Mouse (Mus musculus) liver (tissue): ENCODE measurements at regions not wholly inside any gene's neighbourhood (a gene's known extent, or its start where the extent isn't known, plus 50 kb on each side); places are given as distances from the start of the nearest gene placed in this dataset.

Experiments
- DNase-seq: peaks from one replicate; pipeline ENCODE4 v3.0.0-alpha.2; 2020; ENCODE audit warnings: mixed read lengths

- no peak for DNase-seq
Observed at GRCm38 (mm10) chr9:41668741-41669140, 455.4 kb downstream of the Sorl1 start.

DNA sequence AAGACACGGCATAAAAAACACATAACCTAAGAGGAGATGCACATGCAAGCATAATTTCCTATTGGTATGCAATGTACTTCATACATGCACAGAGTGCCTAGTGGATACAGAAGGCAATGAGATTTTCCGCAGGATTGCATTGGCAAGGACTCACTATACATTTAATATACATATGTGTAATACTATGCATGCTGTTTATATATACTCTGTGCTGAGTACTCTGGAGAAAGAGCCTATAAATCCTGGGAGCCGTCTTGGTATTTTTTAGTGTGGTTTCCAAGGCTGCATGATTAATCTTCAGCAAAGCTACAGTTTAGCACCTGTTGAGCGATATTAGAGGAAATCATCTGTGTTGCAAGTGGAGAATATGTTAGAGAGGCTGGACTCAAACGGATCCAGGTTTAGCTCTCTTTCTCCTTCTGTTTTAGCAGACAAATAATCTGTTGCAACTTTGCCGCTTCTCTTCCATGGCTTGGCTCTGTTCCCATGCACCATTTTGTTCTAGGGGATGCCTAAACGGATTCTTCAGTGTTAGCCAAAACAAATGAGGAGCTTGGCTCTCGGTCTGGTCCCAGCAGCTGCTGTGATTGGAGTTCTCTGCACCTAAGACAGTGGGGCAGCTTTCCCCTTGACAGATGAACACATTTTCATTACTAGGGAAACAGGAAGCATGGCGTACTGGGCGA is 459.0 kb downstream of the Sorl1 start:
- DNase-seq, result no peak

DNA sequence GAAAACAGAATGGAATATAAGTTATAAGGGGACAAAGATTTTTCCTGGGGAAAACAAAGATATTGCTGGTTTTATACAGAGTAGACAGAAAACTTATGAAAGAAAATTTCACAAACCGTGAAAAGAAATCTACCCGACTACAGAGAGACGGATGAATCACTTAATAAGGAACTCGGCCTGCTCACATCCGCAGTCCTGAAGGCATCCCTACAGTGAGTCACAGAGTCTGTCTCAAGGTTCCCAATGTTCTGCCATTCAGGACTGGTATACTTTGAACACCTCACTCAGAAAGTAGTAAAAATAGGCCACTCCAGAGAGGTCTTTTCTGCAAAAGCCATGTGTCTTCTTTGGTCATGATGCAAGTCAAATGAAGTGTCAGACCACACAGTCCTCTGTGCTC is 463.5 kb downstream of the Sorl1 start:
- DNase-seq, result no peak

- DNase-seq, result no peak
Observed at GRCm38 (mm10) chr9:41660011-41660410, 464.1 kb downstream of the Sorl1 start.

- no peak for DNase-seq
Observed at GRCm38 (mm10) chr9:41631564-41632205, 470.2 kb upstream of the Ubash3b start.

DNA sequence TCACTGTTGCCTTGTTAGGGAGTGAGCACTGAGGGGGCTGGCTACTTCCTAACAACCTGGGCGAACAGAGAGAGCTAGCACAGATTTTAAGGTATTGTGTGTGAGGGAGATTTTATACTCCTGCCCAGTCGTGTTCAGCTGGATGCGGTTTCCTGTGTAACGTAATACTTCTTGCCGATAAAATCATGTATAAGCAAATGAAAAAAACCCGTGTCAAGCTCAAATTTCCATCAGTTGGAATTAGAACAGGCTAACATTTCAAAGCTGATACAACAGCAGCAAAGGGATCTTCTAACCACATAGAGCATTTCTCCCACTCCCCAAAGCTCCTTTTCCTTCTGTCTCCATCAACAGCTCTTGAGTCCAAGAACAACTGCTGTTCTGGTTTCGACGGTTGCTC is 459.8 kb upstream of the Ubash3b start:
- no peak for DNase-seq

GRCm38 (mm10) chr9:41614002-41614401 is 452.5 kb upstream of the Ubash3b start:
- no peak for DNase-seq

DNA sequence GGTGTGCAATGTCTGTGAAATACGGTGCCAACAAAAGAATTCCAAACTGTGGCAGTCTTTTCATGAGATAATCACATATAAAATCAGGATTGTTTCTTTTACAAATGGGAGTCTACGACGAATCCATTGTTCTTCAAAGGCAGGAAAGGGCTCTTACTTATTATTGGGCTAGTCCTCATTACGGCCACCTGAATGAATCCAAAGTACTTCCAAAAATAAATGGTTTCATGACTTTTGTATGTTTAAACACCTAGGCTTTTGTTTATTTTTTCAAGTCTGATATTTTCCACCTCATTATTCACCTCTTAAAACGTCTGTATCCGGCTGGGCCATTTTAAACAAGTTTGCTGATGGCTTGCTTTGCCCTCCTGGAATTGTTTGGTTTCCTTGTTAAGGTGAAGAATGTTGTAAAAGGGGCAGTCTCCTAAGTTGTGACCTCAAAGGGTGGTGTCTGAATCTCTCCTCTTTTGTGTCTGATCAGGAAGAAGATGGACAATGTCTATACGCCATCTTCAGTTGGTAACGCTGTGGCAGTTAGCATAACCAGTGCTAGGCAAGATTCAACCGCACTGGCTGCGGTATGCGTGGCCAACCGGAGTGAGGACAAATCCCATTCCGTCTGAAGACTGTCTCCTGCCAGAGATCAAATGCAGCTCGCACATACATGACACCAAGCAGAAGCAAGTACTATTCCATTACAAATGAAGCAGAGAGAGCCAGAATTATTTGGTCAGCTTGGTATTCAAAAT is 451.5 kb upstream of the Ubash3b start:
- no peak for DNase-seq

GRCm38 (mm10) chr9:41612452-41612795 is 450.9 kb upstream of the Ubash3b start:
- DNase-seq, result no peak

DNA sequence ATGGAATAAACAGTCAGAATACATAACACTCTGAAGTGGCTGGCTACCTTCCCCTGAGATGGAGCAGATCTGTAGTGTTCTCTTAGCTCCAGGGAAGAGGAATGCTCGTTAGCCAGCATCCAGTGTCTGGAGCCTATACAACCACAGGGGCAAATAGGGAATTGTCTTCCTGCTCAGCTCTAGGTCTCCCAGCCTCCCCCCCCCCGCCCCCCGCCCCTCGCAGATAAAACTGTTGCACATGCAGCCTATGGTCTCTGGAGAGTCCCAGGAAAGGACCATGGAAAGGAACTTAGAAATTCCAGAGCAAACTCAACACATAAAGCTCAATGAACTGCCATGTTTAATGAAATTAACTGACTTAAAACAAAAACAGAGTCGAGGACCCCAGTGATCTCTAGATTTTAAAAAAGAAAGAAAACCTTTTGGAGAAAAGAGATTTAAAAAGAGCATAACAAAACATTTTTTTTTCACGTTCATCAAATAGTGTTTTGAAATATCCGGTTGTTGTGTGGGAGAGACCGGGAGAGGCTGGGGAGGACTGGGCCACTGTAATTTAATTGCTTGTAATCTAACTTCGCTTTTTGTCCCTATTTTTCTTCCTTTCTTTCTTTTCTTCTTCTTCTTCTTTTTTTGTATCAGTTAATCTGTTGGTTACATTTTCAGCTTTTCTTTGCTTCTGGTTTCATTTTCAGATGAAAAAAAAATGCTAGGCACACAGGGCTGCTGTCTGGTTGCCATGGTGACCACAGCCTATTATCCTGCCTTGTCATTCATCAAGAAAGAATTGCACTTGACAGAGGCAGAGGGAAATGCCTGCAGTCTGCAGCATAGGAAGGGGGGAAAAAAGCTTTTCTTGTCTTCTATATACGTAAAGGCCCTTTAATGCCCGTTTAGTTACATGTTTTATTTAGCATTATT is 450.3 kb upstream of the Ubash3b start:
- peak; percentile 30 for DNase-seq

GRCm38 (mm10) chr9:41610347-41610746 is 448.9 kb upstream of the Ubash3b start:
- DNase-seq, result no peak

- no peak for DNase-seq
Observed at GRCm38 (mm10) chr9:41606136-41606535, 444.6 kb upstream of the Ubash3b start.

DNA sequence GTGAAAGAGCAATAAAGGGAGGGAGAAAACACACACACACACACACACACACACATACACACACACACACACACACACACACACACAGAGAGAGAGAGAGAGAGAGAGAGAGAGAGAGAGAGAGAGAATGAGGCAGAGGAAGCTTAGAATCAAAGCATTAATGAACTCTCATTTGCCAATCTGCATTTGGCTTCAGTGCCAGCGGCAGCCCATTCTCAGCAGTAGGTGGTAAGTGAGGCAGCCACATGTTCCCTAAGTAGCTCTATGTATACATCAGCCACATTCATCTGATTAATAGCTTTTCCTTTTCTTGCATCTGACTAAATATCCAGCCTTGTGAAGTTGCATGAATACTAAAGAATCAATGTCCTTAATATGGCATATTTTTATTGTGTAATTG is 443.4 kb upstream of the Ubash3b start:
- DNase-seq, result no peak

DNA sequence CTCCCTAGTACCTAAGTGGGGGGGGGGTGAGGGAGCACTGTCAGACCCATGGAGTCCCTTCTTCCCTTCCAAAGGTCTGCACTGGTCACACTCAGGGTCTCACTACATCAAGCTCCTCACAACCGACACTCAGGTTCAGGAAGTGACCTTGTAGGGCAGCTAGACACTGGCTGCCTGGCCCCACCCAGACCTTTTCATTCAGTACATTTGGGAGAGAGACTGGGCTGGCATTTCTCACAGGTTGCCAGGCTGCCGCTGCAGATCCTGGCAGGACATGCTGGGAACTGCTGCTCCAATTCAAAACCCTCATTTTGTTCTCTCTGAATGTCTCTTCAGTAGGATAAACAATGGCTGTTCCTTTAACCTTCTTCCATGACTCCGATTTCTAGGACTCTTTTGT is 439.3 kb upstream of the Ubash3b start:
- no peak for DNase-seq

DNA sequence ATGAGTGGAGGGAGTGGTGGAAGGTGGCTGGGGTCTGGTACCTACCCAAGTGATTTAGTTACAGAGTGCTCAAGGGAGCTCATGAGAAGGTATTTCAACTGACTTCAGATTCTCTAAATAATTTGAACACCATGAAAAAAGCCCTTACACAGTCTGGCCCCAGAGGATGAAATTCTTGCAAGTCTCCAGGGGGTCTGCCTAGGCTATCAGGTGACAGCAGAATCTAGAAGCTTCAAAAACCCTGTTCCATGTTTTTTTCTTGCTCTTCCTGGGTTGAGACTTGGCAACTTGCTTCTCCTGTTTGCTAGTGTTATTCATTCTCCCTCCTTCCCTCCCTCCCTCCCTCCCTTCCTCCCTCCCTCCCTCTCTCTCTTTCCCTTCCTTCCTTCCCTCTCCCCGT is 438.4 kb upstream of the Ubash3b start:
- no peak for DNase-seq

GRCm38 (mm10) chr9:41595749-41596148 is 434.3 kb upstream of the Ubash3b start:
- DNase-seq, result no peak

DNA sequence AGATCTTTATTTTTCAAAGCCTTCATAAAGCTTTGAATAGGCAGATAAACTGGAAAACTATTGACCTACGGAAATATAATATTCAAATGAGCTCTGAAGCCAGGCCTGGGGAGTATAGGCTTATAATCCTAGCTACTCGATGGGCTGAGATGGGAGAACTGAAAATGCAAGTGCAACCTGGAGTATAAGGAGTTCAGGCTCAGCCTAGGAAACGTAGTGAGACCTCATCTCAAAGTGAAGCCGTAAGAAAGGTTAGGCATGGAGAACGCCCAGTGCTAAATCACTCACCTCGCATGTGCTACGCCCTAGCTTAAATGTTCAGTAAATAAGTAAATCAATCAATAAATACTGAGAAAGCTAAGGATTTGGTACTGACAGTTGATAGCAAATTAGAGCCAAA is 432.5 kb upstream of the Ubash3b start:
- no peak for DNase-seq

- no peak for DNase-seq
Observed at GRCm38 (mm10) chr9:41592900-41593690, 431.6 kb upstream of the Ubash3b start.

DNA sequence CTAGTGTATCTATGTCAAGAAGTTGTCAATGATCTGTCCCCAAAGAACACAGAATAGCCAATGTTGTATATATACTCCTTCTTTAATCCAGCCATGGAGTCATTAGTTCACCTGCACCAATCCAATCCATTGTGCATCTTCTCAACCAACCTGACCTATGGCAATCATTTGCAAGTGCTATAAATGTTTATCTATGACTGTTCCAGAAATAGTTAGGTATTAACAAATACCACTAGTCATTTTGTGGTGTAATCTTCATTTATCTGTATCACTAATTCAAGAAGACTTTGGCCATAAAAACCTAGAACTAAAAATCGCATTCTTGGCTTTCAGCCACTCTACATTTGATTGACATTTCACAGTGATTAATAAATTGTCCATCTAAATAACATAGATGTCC is 430.6 kb upstream of the Ubash3b start:
- no peak for DNase-seq

GRCm38 (mm10) chr9:41590164-41590563 is 428.7 kb upstream of the Ubash3b start:
- no peak for DNase-seq

DNA sequence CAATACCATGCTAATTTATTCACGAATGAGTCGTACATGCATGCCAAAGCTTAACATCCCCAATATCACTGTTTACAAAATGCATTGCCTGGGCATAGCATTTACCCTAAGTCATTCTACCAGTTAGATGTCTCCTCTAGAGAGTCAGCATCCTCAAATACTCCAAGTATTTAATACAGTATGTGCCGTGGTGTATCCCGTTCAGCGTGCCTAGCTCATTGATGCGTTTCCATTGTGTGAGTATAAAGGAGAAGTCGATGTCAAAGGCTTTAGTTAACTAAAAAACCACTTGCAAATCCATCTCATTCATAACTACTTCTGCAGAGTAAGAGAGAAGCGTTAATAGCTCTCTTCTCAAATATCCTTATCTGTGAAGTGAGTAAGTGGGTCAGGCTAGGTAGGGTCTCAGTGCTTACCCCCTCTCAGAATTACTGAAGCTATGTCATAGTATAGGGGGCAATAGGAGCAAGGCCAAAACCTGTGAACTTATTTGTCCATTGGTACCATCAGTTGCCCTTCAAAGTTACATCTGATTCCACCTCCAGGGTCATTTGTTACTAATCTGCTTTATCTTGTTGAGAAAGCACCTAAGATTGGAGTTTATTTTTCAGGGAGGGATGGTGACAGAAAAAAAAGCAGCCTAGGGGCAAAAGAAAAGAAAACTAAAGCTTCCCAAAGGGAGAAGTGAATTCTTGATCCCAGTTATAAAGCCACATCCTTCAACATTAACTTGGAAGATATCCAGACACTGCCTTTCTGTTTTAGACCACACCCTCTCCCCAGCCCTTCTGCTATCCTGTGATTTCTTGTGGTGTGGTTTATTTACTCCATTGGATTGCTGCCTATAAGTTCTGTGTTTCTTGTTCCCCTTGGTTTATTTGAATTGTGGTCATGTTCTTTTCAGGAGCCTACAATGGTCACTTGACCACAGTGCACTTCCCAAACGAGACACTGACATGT is 427.2 kb upstream of the Ubash3b start:
- DNase-seq, result no peak
